Mouse (Mus musculus) thymus, adult 2 months (tissue): ENCODE data around the gene Nr3c2.

Experiments
- CTCF ChIP-seq: fragments of 200-500 bp; IDR thresholded peaks from 2 replicates; pipeline ENCODE4 v1.5.1; 2012; ENCODE audit warnings: mild to moderate bottlenecking, control low read depth, low read length, moderate library complexity, borderline replicate concordance; ENCODE audit not compliant: control insufficient read depth, poor library complexity, insufficient read depth; ENCODE audit errors: extremely low read depth
- POLR2A ChIP-seq: fragments of 200-500 bp; IDR thresholded peaks from 2 replicates; pipeline ENCODE4 v1.6.1; 2012; ENCODE audit warnings: mild to moderate bottlenecking, low read length, control low read depth, moderate library complexity; ENCODE audit not compliant: control insufficient read depth, poor library complexity, insufficient read depth; ENCODE audit errors: extremely low read depth

DNA sequence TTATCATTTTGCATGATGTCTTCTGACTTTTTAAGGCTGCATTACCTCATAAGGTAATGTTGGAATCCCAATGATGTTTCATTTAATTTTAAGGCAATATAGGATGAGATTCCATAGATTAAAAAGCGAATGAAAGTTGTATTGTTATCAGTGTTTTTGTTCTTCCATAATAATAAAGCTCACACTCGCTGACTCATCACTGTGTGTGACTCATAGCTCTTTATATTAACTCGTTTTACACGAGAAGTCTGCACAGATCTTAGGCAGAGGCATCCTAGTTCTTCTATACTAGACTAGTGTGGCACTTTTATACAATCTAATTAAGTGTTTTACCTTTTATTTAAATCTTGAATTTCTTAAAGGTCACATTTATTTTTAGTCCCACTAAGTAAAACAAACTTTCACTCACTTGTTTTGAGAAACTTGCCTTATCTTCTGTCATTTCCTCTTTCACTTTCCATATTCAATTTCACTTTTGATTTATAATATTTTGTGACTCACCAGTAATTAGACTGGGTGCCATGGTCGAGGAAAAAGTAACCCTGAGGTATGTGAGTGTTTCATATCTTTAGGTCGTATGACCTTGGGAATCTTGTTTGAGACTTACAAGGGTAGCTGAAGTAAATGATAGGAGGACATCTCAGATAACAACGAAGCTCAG, 217.3 kb downstream of the Nr3c2 start:
- TF ChIP-seq CTCF (no peak), POLR2A (no peak)
